Mouse (Mus musculus): ENCODE data around the gene Minos1. TPM values are rescaled to one million over a fixed set of nuclear protein-coding genes. Genes with fewer than 3 reads are reported as not detected.

Gene Minos1
- polyA plus RNA-seq, 1 experiment from 2014 or later, result 675 TPM

DNA sequence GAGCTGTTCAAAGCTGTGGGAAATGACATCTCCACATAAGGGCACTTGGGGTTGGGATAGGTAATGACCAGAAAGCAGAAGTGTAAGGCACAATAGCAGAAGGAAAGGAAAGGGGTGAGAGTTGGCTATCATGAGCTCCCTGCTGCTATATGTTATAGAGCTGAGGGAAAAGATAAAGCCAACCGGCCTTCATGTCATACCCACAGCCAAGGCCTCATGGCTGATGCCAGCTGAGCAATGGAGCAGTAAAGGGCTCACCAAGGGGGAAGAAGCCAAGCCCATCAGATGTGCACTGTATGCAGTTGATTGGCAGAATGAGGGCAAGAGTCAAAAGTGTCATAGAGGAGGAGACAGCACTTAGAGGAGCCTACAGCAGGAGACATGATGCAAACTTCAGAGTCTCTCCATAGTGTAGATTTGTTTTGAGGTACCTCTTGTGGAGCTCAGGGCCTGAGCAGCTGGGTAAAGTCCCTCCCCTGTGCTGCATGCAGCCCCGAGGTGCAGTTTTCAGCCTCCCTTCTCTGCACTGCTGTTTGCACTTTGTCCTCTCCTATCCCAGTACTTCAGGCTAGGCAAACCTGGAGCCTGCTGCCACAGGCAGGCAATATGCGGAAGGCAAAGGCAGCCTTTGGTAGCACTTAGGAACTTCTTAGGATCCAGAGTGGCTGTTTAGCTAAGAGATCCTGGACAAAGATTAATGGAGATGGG lies 14.4 kb downstream of the Minos1 start:
- Histone ChIP-seq H3K9ac (ENCODE audit: low read depth, low read length) (no peak overlapping the region), H3K9me3 (replicated peaks; ENCODE audit: control insufficient read depth, low read length) (no peaks in the 10 kb centered on the region), H3K4me2 (no peak overlapping the region), H3K27ac (ENCODE audit: low read depth, low read length) (no peak overlapping the region), H3K4me1 (ENCODE audit: control insufficient read depth, insufficient read depth, low read length) (peaks cover 16% of the 10 kb centered on the region), H3K27me3 (ENCODE audit: control insufficient read depth, insufficient read depth, low read length) (no peaks in the 10 kb centered on the region), H3K4me3 (ENCODE audit: low read depth, low read length) (no peak overlapping the region), H3K36me3 (ENCODE audit: control insufficient read depth, insufficient read depth, low read length) (no peaks in the 10 kb centered on the region)
- no peak for ATAC-seq (replicated peaks; ENCODE audit: insufficient number of reproducible peaks, low FRiP score, low TSS enrichment)
- 77% methylated on average over 3 of the region's 3 CpGs for WGBS (ENCODE audit: insufficient replicate concordance)

DNA sequence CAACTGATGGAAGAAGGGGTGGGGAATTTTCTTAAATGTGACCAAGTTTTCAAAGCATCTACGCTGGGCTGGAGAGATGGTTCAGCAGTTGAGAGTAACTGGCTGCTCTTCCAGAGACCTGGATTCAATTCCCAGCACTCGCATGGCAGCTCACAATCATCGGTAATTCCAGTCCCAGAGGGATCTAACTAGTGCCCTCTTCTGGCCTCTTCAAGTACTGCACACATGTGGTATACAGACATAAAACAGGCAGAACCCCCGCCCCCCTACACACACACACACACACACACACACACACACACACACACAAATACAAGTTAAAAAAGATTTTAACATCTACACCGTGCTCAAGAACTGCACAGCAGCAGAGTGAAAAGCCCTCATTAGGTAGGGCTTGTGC lies 15.2 kb downstream of the Minos1 start:
- Histone ChIP-seq H3K4me1 (ENCODE audit: control insufficient read depth, insufficient read depth, low read length) (peaks cover 24% of the 10 kb centered on the region), H3K4me2 (no peak overlapping the region), H3K36me3 (ENCODE audit: control insufficient read depth, insufficient read depth, low read length) (no peaks in the 10 kb centered on the region), H3K27ac (ENCODE audit: low read depth, low read length) (no peak overlapping the region), H3K27me3 (ENCODE audit: control insufficient read depth, insufficient read depth, low read length) (no peaks in the 10 kb centered on the region), H3K9ac (ENCODE audit: low read depth, low read length) (no peak overlapping the region), H3K4me3 (ENCODE audit: low read depth, low read length) (no peak overlapping the region), H3K9me3 (replicated peaks; ENCODE audit: control insufficient read depth, low read length) (no peaks in the 10 kb centered on the region)
- WGBS (ENCODE audit: insufficient replicate concordance), result 92% methylated on average over 5 of the region's 5 CpGs
- no peak for ATAC-seq (replicated peaks; ENCODE audit: insufficient number of reproducible peaks, low FRiP score, low TSS enrichment)

DNA sequence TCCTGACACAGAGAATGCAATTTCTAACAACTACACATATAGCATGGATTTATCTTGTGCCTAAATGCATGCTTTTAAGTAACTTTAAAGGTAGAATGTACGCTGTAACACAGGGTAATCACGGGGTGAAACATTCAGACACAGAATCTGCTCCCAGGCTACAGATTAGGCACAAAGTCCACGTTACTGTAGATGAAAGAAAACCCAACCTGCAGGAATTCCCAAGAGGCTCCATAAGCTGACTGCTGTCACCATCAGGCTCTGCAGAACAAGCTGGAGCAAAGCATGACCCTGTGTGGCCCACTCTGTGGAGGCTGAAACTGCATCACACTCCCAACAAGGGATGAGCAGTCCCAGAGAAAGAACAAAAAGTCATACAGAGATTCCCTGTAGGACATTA lies 18.4 kb downstream of the Minos1 start:
- H3K9me3 ChIP-seq (replicated peaks; ENCODE audit: control insufficient read depth, low read length), result no peaks in the 10 kb centered on the region
- H3K27ac ChIP-seq (ENCODE audit: low read depth, low read length), result no peak overlapping the region
- no peak overlapping the region for H3K9ac ChIP-seq (ENCODE audit: low read depth, low read length)
- no peaks in the 10 kb centered on the region for H3K27me3 ChIP-seq (ENCODE audit: control insufficient read depth, insufficient read depth, low read length)
- no peak overlapping the region for H3K4me3 ChIP-seq (ENCODE audit: low read depth, low read length)
- ATAC-seq (replicated peaks; ENCODE audit: insufficient number of reproducible peaks, low FRiP score, low TSS enrichment), result no peak
- WGBS (ENCODE audit: insufficient replicate concordance), result 79% methylated on average over 3 of the region's 3 CpGs
- no peaks in the 10 kb centered on the region for H3K36me3 ChIP-seq (ENCODE audit: control insufficient read depth, insufficient read depth, low read length)
- H3K4me2 ChIP-seq, result no peak overlapping the region
- peaks cover 23% of the 10 kb centered on the region for H3K4me1 ChIP-seq (ENCODE audit: control insufficient read depth, insufficient read depth, low read length)

DNA sequence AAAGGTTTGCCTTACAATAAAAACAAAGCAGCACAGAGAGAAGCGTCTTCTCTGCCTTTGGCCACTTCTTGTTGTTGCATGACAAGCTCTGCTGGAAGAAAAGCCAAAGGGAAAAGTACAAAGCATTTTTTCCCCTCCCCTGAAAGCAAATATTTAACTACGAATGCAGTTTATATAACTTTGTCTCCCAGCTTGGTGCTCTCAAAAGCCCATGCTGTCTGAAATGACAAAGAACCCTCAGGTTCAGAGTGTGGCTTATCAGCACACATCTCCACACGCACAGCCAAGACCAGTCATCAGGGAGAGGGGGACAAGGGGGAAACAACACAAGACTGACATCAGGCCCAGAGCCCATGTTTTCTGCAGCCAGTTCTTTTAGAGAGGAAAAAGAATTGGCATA lies 19.5 kb downstream of the Minos1 start:
- H3K9ac ChIP-seq (ENCODE audit: low read depth, low read length), result no peak overlapping the region
- no peaks in the 10 kb centered on the region for H3K27me3 ChIP-seq (ENCODE audit: control insufficient read depth, insufficient read depth, low read length)
- no peak overlapping the region for H3K27ac ChIP-seq (ENCODE audit: low read depth, low read length)
- H3K9me3 ChIP-seq (replicated peaks; ENCODE audit: control insufficient read depth, low read length), result no peaks in the 10 kb centered on the region
- ATAC-seq (replicated peaks; ENCODE audit: insufficient number of reproducible peaks, low FRiP score, low TSS enrichment), result no peak
- H3K36me3 ChIP-seq (ENCODE audit: control insufficient read depth, insufficient read depth, low read length), result no peaks in the 10 kb centered on the region
- WGBS (ENCODE audit: insufficient replicate concordance), result 38% methylated on average over 3 of the region's 3 CpGs
- no peak overlapping the region for H3K4me2 ChIP-seq
- H3K4me3 ChIP-seq (ENCODE audit: low read depth, low read length), result no peak overlapping the region
- H3K4me1 ChIP-seq (ENCODE audit: control insufficient read depth, insufficient read depth, low read length), result peaks cover 21% of the 10 kb centered on the region

DNA sequence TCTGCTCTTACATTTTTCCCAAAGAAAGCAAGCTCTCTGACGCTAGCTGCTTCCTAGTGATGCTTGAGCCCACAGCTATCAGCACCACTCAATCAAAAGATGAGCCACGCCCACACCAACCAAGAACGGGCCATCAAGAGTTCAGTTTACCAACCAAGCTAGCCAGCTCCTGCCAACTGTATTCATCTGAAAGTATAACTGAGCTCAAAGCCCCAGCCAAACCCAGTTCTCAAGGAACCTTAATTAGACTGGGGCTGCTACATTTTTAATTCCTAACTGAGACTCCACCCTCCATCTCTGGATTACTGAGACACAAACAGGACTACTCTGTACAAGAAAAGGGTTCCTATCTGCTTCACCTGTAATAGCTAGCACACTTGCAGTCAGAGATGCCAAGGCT lies 20.1 kb downstream of the Minos1 start:
- 39% methylated on average over 3 of the region's 3 CpGs for WGBS (ENCODE audit: insufficient replicate concordance)
- H3K4me3 ChIP-seq (ENCODE audit: low read depth, low read length), result no peak overlapping the region
- no peak overlapping the region for H3K9ac ChIP-seq (ENCODE audit: low read depth, low read length)
- no peak for ATAC-seq (replicated peaks; ENCODE audit: insufficient number of reproducible peaks, low FRiP score, low TSS enrichment)
- no peaks in the 10 kb centered on the region for H3K9me3 ChIP-seq (replicated peaks; ENCODE audit: control insufficient read depth, low read length)
- no peaks in the 10 kb centered on the region for H3K36me3 ChIP-seq (ENCODE audit: control insufficient read depth, insufficient read depth, low read length)
- no peak overlapping the region for H3K27ac ChIP-seq (ENCODE audit: low read depth, low read length)
- no peaks in the 10 kb centered on the region for H3K27me3 ChIP-seq (ENCODE audit: control insufficient read depth, insufficient read depth, low read length)
- H3K4me1 ChIP-seq (ENCODE audit: control insufficient read depth, insufficient read depth, low read length), result peaks cover 21% of the 10 kb centered on the region
- H3K4me2 ChIP-seq, result no peak overlapping the region

DNA sequence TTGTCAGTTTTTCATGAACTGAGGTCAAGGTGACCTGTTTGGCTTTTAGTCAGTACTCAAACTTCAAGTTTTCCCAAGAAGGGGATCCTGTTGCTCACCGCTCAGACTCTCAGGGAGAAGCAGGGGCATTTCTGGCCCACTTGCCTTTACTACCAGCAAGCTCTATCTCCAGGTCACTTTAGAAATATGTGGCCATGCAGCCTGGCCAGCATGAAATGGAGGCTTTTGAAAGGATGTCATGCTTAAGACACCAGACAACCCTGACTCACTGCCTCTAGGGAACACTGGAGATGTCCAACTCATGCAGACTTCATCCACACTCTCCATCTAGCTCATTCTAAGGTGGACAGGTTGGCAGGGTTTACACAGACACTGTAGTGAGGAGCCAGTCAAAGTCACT lies 25.5 kb downstream of the Minos1 start:
- H3K9ac ChIP-seq (ENCODE audit: low read depth, low read length), result no peak overlapping the region
- H3K36me3 ChIP-seq (ENCODE audit: control insufficient read depth, insufficient read depth, low read length), result peaks cover 19% of the 10 kb centered on the region
- H3K9me3 ChIP-seq (replicated peaks; ENCODE audit: control insufficient read depth, low read length), result no peaks in the 10 kb centered on the region
- H3K27me3 ChIP-seq (ENCODE audit: control insufficient read depth, insufficient read depth, low read length), result no peaks in the 10 kb centered on the region
- no peaks in the 10 kb centered on the region; the same call in 1 of the 2 replicates for H3K4me1 ChIP-seq (ENCODE audit: control insufficient read depth, insufficient read depth, low read length)
- ATAC-seq (replicated peaks; ENCODE audit: insufficient number of reproducible peaks, low FRiP score, low TSS enrichment), result no peak
- 93% methylated on average over 1 of the region's 1 CpGs for WGBS (ENCODE audit: insufficient replicate concordance)
- H3K4me2 ChIP-seq, result no peak overlapping the region
- H3K4me3 ChIP-seq (ENCODE audit: low read depth, low read length), result no peak overlapping the region
- H3K27ac ChIP-seq (ENCODE audit: low read depth, low read length), result no peak overlapping the region

DNA sequence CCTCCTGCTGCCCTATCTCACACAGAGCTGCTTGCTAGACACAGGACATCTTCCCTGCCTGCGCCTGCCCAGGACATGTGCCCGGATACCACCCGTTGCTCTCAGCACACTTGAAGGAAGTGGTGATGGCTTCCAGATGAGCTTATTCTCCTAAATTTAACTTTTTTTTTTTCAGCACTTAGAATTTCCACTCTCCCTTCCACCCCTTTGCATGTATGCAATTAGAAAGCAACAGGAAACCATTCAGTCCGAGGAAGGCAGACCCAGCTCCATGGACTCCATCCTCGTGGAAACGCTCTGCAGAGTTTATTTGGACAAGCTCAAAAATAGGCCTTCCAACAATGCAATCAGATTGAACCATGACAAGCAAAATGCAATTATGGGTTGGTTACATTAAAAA lies 29.4 kb downstream of the Minos1 start:
- Histone ChIP-seq H3K4me1 (ENCODE audit: control insufficient read depth, insufficient read depth, low read length) (no peaks in the 10 kb centered on the region), H3K4me2 (no peak overlapping the region), H3K9ac (ENCODE audit: low read depth, low read length) (no peak overlapping the region), H3K27me3 (ENCODE audit: control insufficient read depth, insufficient read depth, low read length) (no peaks in the 10 kb centered on the region), H3K36me3 (ENCODE audit: control insufficient read depth, insufficient read depth, low read length) (peaks cover 19% of the 10 kb centered on the region), H3K27ac (ENCODE audit: low read depth, low read length) (no peak overlapping the region), H3K4me3 (ENCODE audit: low read depth, low read length) (no peak overlapping the region), H3K9me3 (replicated peaks; ENCODE audit: control insufficient read depth, low read length) (no peaks in the 10 kb centered on the region)
- no peak for ATAC-seq (replicated peaks; ENCODE audit: insufficient number of reproducible peaks, low FRiP score, low TSS enrichment)
- WGBS (ENCODE audit: insufficient replicate concordance), result 71% methylated on average over 6 of the region's 6 CpGs

DNA sequence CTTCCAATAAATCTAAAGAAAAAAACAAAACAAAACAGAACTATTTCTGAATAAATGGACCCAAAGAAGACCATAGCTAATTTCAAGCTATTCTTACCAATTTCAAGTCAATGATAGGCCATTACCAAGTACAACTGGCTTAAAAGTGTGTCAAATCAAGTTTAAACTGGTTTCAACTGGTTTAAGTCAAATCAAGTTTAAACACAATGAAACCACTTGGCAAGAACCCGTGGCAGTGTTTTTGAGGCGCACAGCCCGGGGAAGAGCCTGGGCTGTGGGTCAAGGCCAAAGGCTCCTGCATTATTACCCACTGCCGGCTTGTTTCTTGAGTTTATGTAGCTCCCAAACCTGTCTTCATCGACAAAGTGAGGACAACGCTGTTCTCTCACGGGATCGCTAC lies 30.6 kb downstream of the Minos1 start:
- WGBS (ENCODE audit: insufficient replicate concordance), result 91% methylated on average over 8 of the region's 8 CpGs
- H3K4me1 ChIP-seq (ENCODE audit: control insufficient read depth, insufficient read depth, low read length), result no peaks in the 10 kb centered on the region
- no peak overlapping the region for H3K27ac ChIP-seq (ENCODE audit: low read depth, low read length)
- H3K36me3 ChIP-seq (ENCODE audit: control insufficient read depth, insufficient read depth, low read length), result peaks cover 19% of the 10 kb centered on the region
- no peak overlapping the region for H3K9ac ChIP-seq (ENCODE audit: low read depth, low read length)
- H3K9me3 ChIP-seq (replicated peaks; ENCODE audit: control insufficient read depth, low read length), result no peaks in the 10 kb centered on the region
- ATAC-seq (replicated peaks; ENCODE audit: insufficient number of reproducible peaks, low FRiP score, low TSS enrichment), result no peak
- no peak overlapping the region for H3K4me2 ChIP-seq
- H3K4me3 ChIP-seq (ENCODE audit: low read depth, low read length), result no peak overlapping the region
- no peaks in the 10 kb centered on the region for H3K27me3 ChIP-seq (ENCODE audit: control insufficient read depth, insufficient read depth, low read length)

DNA sequence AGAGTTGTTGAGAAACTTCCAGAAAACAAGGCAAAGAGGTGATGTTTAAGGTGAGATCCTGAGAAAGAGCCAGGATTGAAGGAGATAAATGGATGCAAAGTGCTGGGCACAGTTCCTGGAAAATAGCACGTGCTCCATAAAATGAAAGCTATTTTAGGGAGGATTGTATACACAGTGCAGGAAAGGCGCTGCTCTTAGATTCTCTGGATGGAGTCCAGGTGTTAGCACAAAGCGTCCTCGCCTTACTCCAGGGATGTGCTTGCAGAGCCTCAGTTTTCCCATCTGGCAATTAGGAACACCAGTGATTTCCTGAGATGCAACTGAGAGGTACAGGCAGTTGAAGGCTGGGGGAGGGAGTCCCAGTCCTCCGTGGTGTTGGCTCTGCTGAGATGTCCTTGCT lies 34.7 kb downstream of the Minos1 start:
- ATAC-seq (replicated peaks; ENCODE audit: insufficient number of reproducible peaks, low FRiP score, low TSS enrichment), result no peak
- Histone ChIP-seq H3K4me3 (ENCODE audit: low read depth, low read length) (no peak overlapping the region), H3K4me2 (no peak overlapping the region), H3K9me3 (replicated peaks; ENCODE audit: control insufficient read depth, low read length) (no peaks in the 10 kb centered on the region), H3K9ac (ENCODE audit: low read depth, low read length) (no peak overlapping the region), H3K27me3 (ENCODE audit: control insufficient read depth, insufficient read depth, low read length) (peaks cover 29% of the 10 kb centered on the region), H3K36me3 (ENCODE audit: control insufficient read depth, insufficient read depth, low read length) (no peaks in the 10 kb centered on the region), H3K4me1 (ENCODE audit: control insufficient read depth, insufficient read depth, low read length) (0 out of 2 replicates have a peak, but pooled peaks cover 2% of the 10 kb centered on the region), H3K27ac (ENCODE audit: low read depth, low read length) (no peak overlapping the region)
- WGBS (ENCODE audit: insufficient replicate concordance), result 64% methylated on average over 5 of the region's 5 CpGs
